Mouse (Mus musculus): ENCODE measurements around the gene Dlgap4.
"Not testable (repeated sequence)": the region's sequence is repeated elsewhere in the genome, so short reads cannot be mapped to it uniquely, and the experiment has no call there.

Dlgap4 gene

GRCm38 (mm10) chr2:156775455-156776435, 162.2 kb downstream of the Dlgap4 start:
- DNase-seq (ENCODE audit: low spot score) = no peak

GRCm38 (mm10) chr2:156776907-156777306, 163.4 kb downstream of the Dlgap4 start:
- no peak for DNase-seq (ENCODE audit: low spot score)

- no peak for DNase-seq (ENCODE audit: low spot score)
Measured at GRCm38 (mm10) chr2:156777326-156778004, 164.0 kb downstream of the Dlgap4 start.

- DNase-seq (ENCODE audit: low spot score) = no peak
Measured at GRCm38 (mm10) chr2:156778571-156778970, 165.1 kb downstream of the Dlgap4 start.

- no peak for DNase-seq (ENCODE audit: low spot score)
Measured at GRCm38 (mm10) chr2:156779036-156779435, 165.5 kb downstream of the Dlgap4 start.

GRCm38 (mm10) chr2:156779488-156779887, 166.0 kb downstream of the Dlgap4 start:
- no peak for DNase-seq (ENCODE audit: low spot score)

- no peak for DNase-seq (ENCODE audit: low spot score)
Measured at GRCm38 (mm10) chr2:156780129-156780528, 166.6 kb downstream of the Dlgap4 start.

- no peak for DNase-seq (ENCODE audit: low spot score)
Measured at GRCm38 (mm10) chr2:156780752-156781151, 167.2 kb downstream of the Dlgap4 start.

GRCm38 (mm10) chr2:156781281-156781680, 167.8 kb downstream of the Dlgap4 start:
- no peak for DNase-seq (ENCODE audit: low spot score)

- DNase-seq (ENCODE audit: low spot score) = no peak
Measured at GRCm38 (mm10) chr2:156781836-156782480, 168.5 kb downstream of the Dlgap4 start.

GRCm38 (mm10) chr2:156782481-156783348, 169.2 kb downstream of the Dlgap4 start:
- no peak for DNase-seq (ENCODE audit: low spot score)

- DNase-seq (ENCODE audit: low spot score) = no peak
Measured at GRCm38 (mm10) chr2:156783349-156783728, 169.8 kb downstream of the Dlgap4 start.

- no peak for DNase-seq (ENCODE audit: low spot score)
Measured at GRCm38 (mm10) chr2:156784016-156784585, 170.6 kb downstream of the Dlgap4 start.

- DNase-seq (ENCODE audit: low spot score) = no peak
Measured at GRCm38 (mm10) chr2:156784891-156785290, 171.4 kb downstream of the Dlgap4 start.

GRCm38 (mm10) chr2:156786369-156786768, 172.9 kb downstream of the Dlgap4 start:
- not testable (repeated sequence) for DNase-seq (ENCODE audit: low spot score)

- no peak for DNase-seq (ENCODE audit: low spot score)
Measured at GRCm38 (mm10) chr2:156787090-156787775, 173.7 kb downstream of the Dlgap4 start.

- no peak for DNase-seq (ENCODE audit: low spot score)
Measured at GRCm38 (mm10) chr2:156787776-156788105, 174.2 kb downstream of the Dlgap4 start.

GRCm38 (mm10) chr2:156788836-156789235, 175.3 kb downstream of the Dlgap4 start:
- DNase-seq (ENCODE audit: low spot score) = no peak

GRCm38 (mm10) chr2:156798516-156798915, 185.0 kb downstream of the Dlgap4 start:
- no peak for DNase-seq (ENCODE audit: low spot score)

GRCm38 (mm10) chr2:156801045-156801444, 187.5 kb downstream of the Dlgap4 start:
- DNase-seq (ENCODE audit: low spot score) = no peak

GRCm38 (mm10) chr2:156802116-156802515, 188.6 kb downstream of the Dlgap4 start:
- DNase-seq (ENCODE audit: low spot score) = not testable (repeated sequence)
